Mouse (Mus musculus) embryonic facial prominence, embryonic 13.5 days (tissue): Measurements from ENCODE around the gene Polr1b. TPM values are rescaled to one million over a fixed set of nuclear protein-coding genes. Genes with fewer than 3 reads are reported as not detected.

ENCODE experiments used
- ATAC-seq: fragments of 200-750 bp; cut with Nextera tagmentation; 2 replicates; pipeline ENCODE4 v1.8.0; 2017; ENCODE audit warnings: low read depth; ENCODE audit not compliant: insufficient number of reproducible peaks, insufficient read depth, low FRiP score, low TSS enrichment
- H3K27ac ChIP-seq: fragments of 300-500 bp; sonication (generic); 2 replicates; pipeline ENCODE4 v1.5.1; 2015; ENCODE audit warnings: moderate library complexity, mild to moderate bottlenecking, inconsistent platforms
- H3K27me3 ChIP-seq: fragments of 300-500 bp; sonication (generic); 2 replicates; pipeline ENCODE4 v1.6.1; 2015; ENCODE audit warnings: mild to moderate bottlenecking, inconsistent platforms
- H3K36me3 ChIP-seq: fragments of 300-500 bp; sonication (generic); 2 replicates; pipeline ENCODE4 v1.6.1; 2015; ENCODE audit warnings: mild to moderate bottlenecking, inconsistent platforms
- H3K4me1 ChIP-seq: fragments of 300-500 bp; sonication (generic); 2 replicates; pipeline ENCODE4 v1.6.1; 2015; ENCODE audit warnings: inconsistent platforms
- H3K4me2 ChIP-seq: fragments of 300-500 bp; sonication (generic); 2 replicates; pipeline ENCODE4 v1.6.1; 2015; ENCODE audit warnings: moderate library complexity, mild to moderate bottlenecking, inconsistent platforms
- H3K4me3 ChIP-seq: fragments of 300-500 bp; sonication (generic); 2 replicates; pipeline ENCODE4 v1.5.1; 2015; ENCODE audit warnings: mild to moderate bottlenecking, inconsistent platforms
- H3K9ac ChIP-seq: fragments of 300-500 bp; sonication (generic); 2 replicates; pipeline ENCODE4 v1.6.1; 2015; ENCODE audit warnings: mild to moderate bottlenecking, inconsistent platforms
- H3K9me3 ChIP-seq: fragments of 300-500 bp; sonication (generic); 2 replicates; pipeline ENCODE4 v1.6.1; 2016; ENCODE audit warnings: inconsistent platforms
- WGBS: fragments of 180-500 bp; shearing (Covaris S2); methylation state at CpG from one replicate; pipeline ENCODE4 v1.1.7; 2015; ENCODE audit warnings: mixed read lengths; 5-methylcytosine and 5-hydroxymethylcytosine counted together
- polyA plus RNA-seq: library from polyadenylated mRNA; unstranded; fragments of >200 nt; fragmentation: Nextera tagmentation; extraction: Ambion mirVana; gene quantifications from 2 replicates; pipeline ENCODE4 v1.2.1, GENCODE M21; 2015

The Polr1b gene
- polyA plus RNA-seq, 1 experiment from 2014 or later: 29.4 TPM

GRCm38 (mm10) chr2:129166466-129167463 lies 66.0 kb downstream of the Polr1b start:
- Histone ChIP-seq H3K9ac (no peak overlapping the region), H3K36me3 (no peaks in the 10 kb centered on the region), H3K4me1 (no peaks in the 10 kb centered on the region), H3K27me3 (no peaks in the 10 kb centered on the region), H3K27ac (no peak overlapping the region), H3K4me2 (no peak overlapping the region), H3K9me3 (no peaks in the 10 kb centered on the region), H3K4me3 (no peak overlapping the region)
- 71% methylated on average over 10 of the region's 10 CpGs for WGBS
- ATAC-seq: 0 out of 2 replicates have a peak, but pooled peaks have one; percentile 20

GRCm38 (mm10) chr2:129173386-129173785 lies 72.6 kb downstream of the Polr1b start:
- Histone ChIP-seq H3K9me3 (no peaks in the 10 kb centered on the region), H3K27ac (no peak overlapping the region), H3K9ac (no peak overlapping the region), H3K4me1 (peaks cover 4% of the 10 kb centered on the region; the same call in 1 of the 2 replicates), H3K36me3 (no peaks in the 10 kb centered on the region), H3K4me3 (no peak overlapping the region), H3K27me3 (no peaks in the 10 kb centered on the region), H3K4me2 (no peak overlapping the region)
- ATAC-seq: no peak
- 55% methylated on average over 10 of the region's 10 CpGs for WGBS

- 43% methylated on average over 7 of the region's 7 CpGs for WGBS
- Histone ChIP-seq H3K9ac (no peak overlapping the region), H3K9me3 (no peaks in the 10 kb centered on the region), H3K27ac (no peak overlapping the region), H3K36me3 (no peaks in the 10 kb centered on the region), H3K4me3 (no peak overlapping the region), H3K4me1 (peaks cover 4% of the 10 kb centered on the region; the same call in 1 of the 2 replicates), H3K27me3 (no peaks in the 10 kb centered on the region), H3K4me2 (no peak overlapping the region)
- ATAC-seq: no peak
These were observed 73.7 kb downstream of the Polr1b start for GRCm38 (mm10) chr2:129174474-129174873.

- 69% methylated on average over 2 of the region's 2 CpGs for WGBS
- H3K4me1 ChIP-seq: peaks cover 4% of the 10 kb centered on the region; the same call in 1 of the 2 replicates
- no peak for ATAC-seq
- no peak overlapping the region for H3K9ac ChIP-seq
- no peak overlapping the region for H3K4me3 ChIP-seq
- H3K27ac ChIP-seq: no peak overlapping the region
- no peaks in the 10 kb centered on the region for H3K9me3 ChIP-seq
- H3K4me2 ChIP-seq: no peak overlapping the region
- H3K36me3 ChIP-seq: no peaks in the 10 kb centered on the region
- no peaks in the 10 kb centered on the region for H3K27me3 ChIP-seq
These were observed 74.8 kb downstream of the Polr1b start for GRCm38 (mm10) chr2:129175636-129176035.

Other genes starting within 250 kb of the Polr1b start
- 2.9 and 3.4 TPM in 2 replicates for gene Fbln7, start 238.0 kb upstream of the Polr1b start, polyA plus RNA-seq
- gene Zc3h8, start 156.9 kb upstream of the Polr1b start, polyA plus RNA-seq: 8.8 and 8.9 TPM in 2 replicates
- 2.3 and 3.7 TPM in 2 replicates for gene Zc3h6, start 133.6 kb upstream of the Polr1b start, polyA plus RNA-seq
- 24.1 TPM in 2 replicates for gene Gm10762, start 133.3 kb upstream of the Polr1b start, polyA plus RNA-seq
- gene Vinac1, start 52.8 kb upstream of the Polr1b start, polyA plus RNA-seq: 0.06 and 0.10 TPM in 2 replicates
- 19.6 and 20.4 TPM in 2 replicates for gene Ttl, start 35.1 kb upstream of the Polr1b start, polyA plus RNA-seq
- gene Chchd5, start 28.7 kb downstream of the Polr1b start, polyA plus RNA-seq: 29.8 and 31.7 TPM in 2 replicates
- gene Slc20a1, start 97.8 kb downstream of the Polr1b start, polyA plus RNA-seq: 30.4 TPM in 2 replicates
- gene Ckap2l, start 196.2 kb downstream of the Polr1b start, polyA plus RNA-seq: 51.3 and 53.4 TPM in 2 replicates
- gene Il1a, start 209.0 kb downstream of the Polr1b start, polyA plus RNA-seq: not detected in 2 replicates